Mouse (Mus musculus): Measurements from ENCODE around the gene Procr.

The Procr gene

GRCm38 (mm10) chr2:155756855-155757566, 6.1 kb downstream of the Procr start:
- DNase-seq, result peak; percentile 49

GRCm38 (mm10) chr2:155764679-155765418, 13.9 kb downstream of the Procr start:
- peak; percentile 68 for DNase-seq

- DNase-seq, result peak; percentile 55
Observed at GRCm38 (mm10) chr2:155773664-155774063, 22.7 kb downstream of the Procr start.

- peak; percentile 36 for DNase-seq
Observed at GRCm38 (mm10) chr2:155774261-155774926, 23.5 kb downstream of the Procr start.

- DNase-seq, result no peak
Observed at GRCm38 (mm10) chr2:155774927-155775684, 24.2 kb downstream of the Procr start, which contains the start of gene Mmp24. Mmp24 (plus strand) TSS chr2:155775342.

GRCm38 (mm10) chr2:155775685-155776263, 24.9 kb downstream of the Procr start:
- DNase-seq, result peak; percentile 86

GRCm38 (mm10) chr2:155776824-155777687, 26.1 kb downstream of the Procr start:
- DNase-seq, result no peak

- DNase-seq, result no peak
Observed at GRCm38 (mm10) chr2:155777688-155777985, 26.7 kb downstream of the Procr start.

- DNase-seq, result no peak
Observed at GRCm38 (mm10) chr2:155778004-155778403, 27.1 kb downstream of the Procr start.

- no peak for DNase-seq
Observed at GRCm38 (mm10) chr2:155779066-155779465, 28.1 kb downstream of the Procr start.

- no peak for DNase-seq
Observed at GRCm38 (mm10) chr2:155779506-155779905, 28.6 kb downstream of the Procr start.

- peak; percentile 75 for DNase-seq
Observed at GRCm38 (mm10) chr2:155784534-155784933, 33.6 kb downstream of the Procr start.

GRCm38 (mm10) chr2:155786905-155787304, 36.0 kb downstream of the Procr start:
- no peak for DNase-seq

- peak; percentile 68 for DNase-seq
Observed at GRCm38 (mm10) chr2:155787949-155788931, 37.3 kb downstream of the Procr start.

GRCm38 (mm10) chr2:155792899-155793298, 42.0 kb downstream of the Procr start:
- no peak for DNase-seq

GRCm38 (mm10) chr2:155794674-155795445, 43.9 kb downstream of the Procr start:
- peak; percentile 99 for DNase-seq

GRCm38 (mm10) chr2:155798613-155799012, 47.7 kb downstream of the Procr start:
- no peak for DNase-seq

- DNase-seq, result no peak
Observed at GRCm38 (mm10) chr2:155802761-155803160, 51.8 kb downstream of the Procr start.

- DNase-seq, result no peak
Observed at GRCm38 (mm10) chr2:155804053-155804452, 53.1 kb downstream of the Procr start.
